Mouse (Mus musculus) embryonic facial prominence, embryonic 12.5 days (tissue): ENCODE measurements around the gene C2cd3. TPM values are rescaled to one million over a fixed set of nuclear protein-coding genes. Genes with fewer than 3 reads are reported as not detected.
A peak's percentile ranks its signal among the peaks of the same experiment; 100 is the strongest.
"Not testable (repeated sequence)": the region's sequence is repeated elsewhere in the genome, so short reads cannot be mapped to it uniquely, and the experiment has no call there.

ENCODE experiments used
- ATAC-seq: fragments of 200-750 bp; cut with Nextera tagmentation; 2 replicates; pipeline ENCODE4 v1.8.0; 2017; ENCODE audit not compliant: insufficient number of reproducible peaks, insufficient read depth, low FRiP score, low TSS enrichment
- H3K27ac ChIP-seq: fragments of 300-500 bp; sonication (generic); 2 replicates; pipeline ENCODE4 v1.5.1; 2016; ENCODE audit warnings: mild to moderate bottlenecking
- H3K27me3 ChIP-seq: fragments of 300-500 bp; sonication (generic); 2 replicates; pipeline ENCODE4 v1.6.1; 2016; ENCODE audit warnings: mild to moderate bottlenecking, moderate library complexity
- H3K36me3 ChIP-seq: fragments of 300-500 bp; sonication (generic); 2 replicates; pipeline ENCODE4 v1.6.1; 2016; ENCODE audit warnings: mild to moderate bottlenecking
- H3K4me1 ChIP-seq: fragments of 300-500 bp; sonication (generic); 2 replicates; pipeline ENCODE4 v1.6.1; 2016
- H3K4me2 ChIP-seq: fragments of 300-500 bp; sonication (generic); replicated peaks from 2 replicates; pipeline ENCODE4 v1.6.1; 2016; ENCODE audit warnings: mild to moderate bottlenecking, moderate library complexity
- H3K4me3 ChIP-seq: fragments of 300-500 bp; sonication (generic); 2 replicates; pipeline ENCODE4 v1.5.1; 2016; ENCODE audit warnings: mild to moderate bottlenecking
- H3K9ac ChIP-seq: fragments of 300-500 bp; sonication (generic); 2 replicates; pipeline ENCODE4 v1.6.1; 2016; ENCODE audit warnings: mild to moderate bottlenecking, moderate library complexity
- H3K9me3 ChIP-seq: fragments of 300-500 bp; sonication (generic); 2 replicates; pipeline ENCODE4 v1.6.1; 2016; ENCODE audit warnings: mild to moderate bottlenecking, moderate library complexity
- WGBS: fragments of 180-500 bp; shearing (Covaris S2); methylation state at CpG from one replicate; pipeline ENCODE4 v1.1.7; 2016; 5-methylcytosine and 5-hydroxymethylcytosine counted together
- polyA plus RNA-seq: library from polyadenylated mRNA; unstranded; fragments of >200 nt; fragmentation: Nextera tagmentation; extraction: Ambion mirVana; gene quantifications from 2 replicates; pipeline ENCODE4 v1.2.1, GENCODE M21; 2016

C2cd3 gene
- polyA plus RNA-seq, 1 experiment from 2014 or later, result 32.6 TPM

DNA sequence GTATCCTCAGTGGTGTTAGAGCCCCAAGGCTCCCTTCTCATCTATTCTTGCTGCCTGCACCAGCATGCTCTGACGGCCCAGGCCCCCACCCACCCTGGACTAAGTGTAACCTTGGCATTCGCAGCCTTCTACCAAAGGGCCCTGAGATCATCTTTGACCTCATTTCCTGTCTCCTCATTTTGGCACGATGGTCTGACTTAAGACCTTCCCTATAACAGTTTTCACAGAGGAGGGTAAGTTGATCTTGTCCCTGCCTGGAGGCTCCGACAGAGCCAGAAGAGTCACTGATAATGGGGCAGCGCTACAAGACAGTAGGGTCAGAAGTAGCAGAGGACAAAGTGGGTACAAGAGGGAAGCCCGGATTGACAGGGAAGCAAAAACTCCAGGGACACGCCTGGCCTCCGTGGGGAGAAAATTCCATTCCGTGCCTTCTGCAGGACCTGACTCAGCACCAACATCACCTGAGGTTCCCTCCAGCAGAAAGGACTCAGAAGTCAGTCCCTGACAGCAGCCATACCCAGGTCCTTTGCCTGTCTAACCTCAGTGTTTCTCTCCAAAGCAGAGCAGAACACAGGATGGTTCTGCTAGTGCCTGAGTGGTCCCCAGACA lies 101.9 kb downstream of the C2cd3 start:
- Histone ChIP-seq H3K9ac (no peak overlapping the region), H3K27ac (no peak overlapping the region), H3K4me2 (no peak overlapping the region), H3K4me3 (no peak overlapping the region), H3K9me3 (no peaks in the 10 kb centered on the region), H3K27me3 (no peaks in the 10 kb centered on the region), H3K4me1 (no peaks in the 10 kb centered on the region), H3K36me3 (peaks cover 15% of the 10 kb centered on the region)
- 80% methylated on average over 9 of the region's 9 CpGs for WGBS
- ATAC-seq, result no peak

- peaks cover 8% of the 10 kb centered on the region; the same call in 1 of the 2 replicates for H3K36me3 ChIP-seq
- H3K9ac ChIP-seq, result no peak overlapping the region
- no peaks in the 10 kb centered on the region for H3K4me1 ChIP-seq
- H3K4me3 ChIP-seq, result no peak overlapping the region
- no peaks in the 10 kb centered on the region for H3K9me3 ChIP-seq
- H3K27me3 ChIP-seq, result no peaks in the 10 kb centered on the region
- ATAC-seq, result no peak
- 70% methylated on average over 1 of the region's 1 CpGs for WGBS
- H3K4me2 ChIP-seq, result no peak overlapping the region
- no peak overlapping the region for H3K27ac ChIP-seq
These were observed 102.6 kb downstream of the C2cd3 start for GRCm38 (mm10) chr7:100474680-100475079.

DNA sequence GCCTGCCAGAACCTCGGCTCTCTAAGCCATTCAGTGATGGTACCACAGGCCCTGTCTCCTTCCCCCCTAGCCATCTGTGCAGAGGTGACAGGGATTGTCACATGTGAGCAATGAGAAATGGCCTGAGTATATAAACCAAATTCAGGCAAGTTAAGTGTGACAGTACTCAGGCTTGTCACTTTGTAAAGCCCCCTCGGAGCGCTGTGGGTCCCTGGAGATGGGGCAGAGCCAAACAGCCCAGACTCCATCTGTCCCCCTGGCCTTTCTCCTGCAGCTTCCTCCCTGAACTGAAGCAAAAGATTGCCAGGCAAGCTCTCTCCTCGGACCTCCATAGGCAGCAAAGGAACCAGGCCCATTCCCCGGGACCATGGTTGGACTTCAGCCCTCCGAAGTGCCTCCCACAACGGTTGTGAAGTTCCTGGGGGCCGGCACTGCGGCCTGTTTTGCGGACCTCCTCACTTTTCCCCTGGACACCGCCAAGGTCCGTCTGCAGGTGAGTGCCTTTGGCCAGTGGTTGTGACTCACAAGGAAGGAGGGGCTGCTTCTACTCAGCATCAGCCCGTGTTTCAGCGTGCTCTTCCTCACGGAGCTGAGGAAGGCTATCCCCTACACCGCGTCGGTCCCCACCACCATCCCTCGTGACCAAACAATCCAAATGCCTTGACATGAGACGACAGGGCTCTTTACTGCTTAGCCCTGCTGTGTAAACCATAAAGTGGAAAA lies 107.2 kb downstream of the C2cd3 start:
- Histone ChIP-seq H3K4me1 (no peaks in the 10 kb centered on the region), H3K4me3 (no peak overlapping the region), H3K9ac (0 out of 2 replicates have a peak overlapping the region, but pooled peaks have one; percentile 8), H3K27ac (no peak overlapping the region), H3K36me3 (no peaks in the 10 kb centered on the region), H3K9me3 (no peaks in the 10 kb centered on the region), H3K27me3 (no peaks in the 10 kb centered on the region), H3K4me2 (no peak overlapping the region)
- no peak for ATAC-seq
- WGBS, result 82% methylated on average over 20 of the region's 20 CpGs

DNA sequence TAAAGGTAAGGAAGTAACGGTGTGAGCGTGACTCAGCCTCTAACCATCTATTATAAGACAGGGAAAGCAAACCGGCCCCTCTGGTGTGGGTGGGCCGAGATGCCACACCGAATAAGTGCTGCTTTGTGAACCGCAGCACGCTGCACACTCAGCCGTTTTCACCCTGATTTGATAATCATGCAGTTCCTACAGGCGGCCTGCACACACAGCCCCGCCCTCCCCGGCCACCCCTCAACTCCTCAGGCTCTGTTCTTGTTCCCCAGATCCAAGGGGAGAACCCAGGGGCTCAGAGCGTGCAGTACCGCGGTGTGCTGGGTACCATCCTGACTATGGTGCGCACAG lies 107.8 kb downstream of the C2cd3 start:
- Histone ChIP-seq H3K36me3 (no peaks in the 10 kb centered on the region), H3K4me3 (no peak overlapping the region), H3K9ac (0 out of 2 replicates have a peak overlapping the region, but pooled peaks have one; percentile 8), H3K27me3 (no peaks in the 10 kb centered on the region), H3K4me1 (no peaks in the 10 kb centered on the region), H3K27ac (no peak overlapping the region), H3K9me3 (no peaks in the 10 kb centered on the region), H3K4me2 (no peak overlapping the region)
- WGBS, result 70% methylated on average over 15 of the region's 15 CpGs
- ATAC-seq, result no peak

- H3K27ac ChIP-seq, result no peak overlapping the region
- no peak overlapping the region for H3K4me2 ChIP-seq
- 80% methylated on average over 17 of the region's 17 CpGs for WGBS
- H3K4me3 ChIP-seq, result no peak overlapping the region
- H3K9ac ChIP-seq, result no peak overlapping the region
- H3K4me1 ChIP-seq, result no peaks in the 10 kb centered on the region
- no peaks in the 10 kb centered on the region for H3K9me3 ChIP-seq
- no peaks in the 10 kb centered on the region for H3K36me3 ChIP-seq
- H3K27me3 ChIP-seq, result no peaks in the 10 kb centered on the region
- no peak for ATAC-seq
These were observed 108.1 kb downstream of the C2cd3 start for GRCm38 (mm10) chr7:100480175-100480574.

GRCm38 (mm10) chr7:100482046-100482445 lies 110.0 kb downstream of the C2cd3 start:
- WGBS, result 76% methylated on average over 2 of the region's 2 CpGs
- not testable (repeated sequence) for H3K4me1 ChIP-seq, H3K27ac ChIP-seq, H3K9ac ChIP-seq, H3K9me3 ChIP-seq, H3K4me2 ChIP-seq, H3K36me3 ChIP-seq, ATAC-seq, H3K27me3 ChIP-seq, H3K4me3 ChIP-seq

- H3K9me3 ChIP-seq, result no peaks in the 10 kb centered on the region
- H3K27ac ChIP-seq, result no peak overlapping the region
- no peak overlapping the region for H3K9ac ChIP-seq
- no peak overlapping the region for H3K4me2 ChIP-seq
- 90% methylated on average over 5 of the region's 5 CpGs for WGBS
- no peaks in the 10 kb centered on the region for H3K27me3 ChIP-seq
- H3K4me3 ChIP-seq, result no peak overlapping the region
- H3K36me3 ChIP-seq, result no peaks in the 10 kb centered on the region
- H3K4me1 ChIP-seq, result 0 out of 2 replicates have a peak, but pooled peaks cover 3% of the 10 kb centered on the region
- ATAC-seq, result no peak
These were observed 112.5 kb downstream of the C2cd3 start for GRCm38 (mm10) chr7:100484493-100484892.

- Histone ChIP-seq H3K4me1 (0 out of 2 replicates have a peak, but pooled peaks cover 3% of the 10 kb centered on the region), H3K36me3 (no peaks in the 10 kb centered on the region), H3K27ac (no peak overlapping the region), H3K4me2 (no peak overlapping the region), H3K27me3 (no peaks in the 10 kb centered on the region), H3K9me3 (no peaks in the 10 kb centered on the region), H3K9ac (no peak overlapping the region), H3K4me3 (no peak overlapping the region)
- no peak for ATAC-seq
- 61% methylated on average over 2 of the region's 2 CpGs for WGBS
These were observed 115.3 kb downstream of the C2cd3 start for GRCm38 (mm10) chr7:100487301-100487700.

DNA sequence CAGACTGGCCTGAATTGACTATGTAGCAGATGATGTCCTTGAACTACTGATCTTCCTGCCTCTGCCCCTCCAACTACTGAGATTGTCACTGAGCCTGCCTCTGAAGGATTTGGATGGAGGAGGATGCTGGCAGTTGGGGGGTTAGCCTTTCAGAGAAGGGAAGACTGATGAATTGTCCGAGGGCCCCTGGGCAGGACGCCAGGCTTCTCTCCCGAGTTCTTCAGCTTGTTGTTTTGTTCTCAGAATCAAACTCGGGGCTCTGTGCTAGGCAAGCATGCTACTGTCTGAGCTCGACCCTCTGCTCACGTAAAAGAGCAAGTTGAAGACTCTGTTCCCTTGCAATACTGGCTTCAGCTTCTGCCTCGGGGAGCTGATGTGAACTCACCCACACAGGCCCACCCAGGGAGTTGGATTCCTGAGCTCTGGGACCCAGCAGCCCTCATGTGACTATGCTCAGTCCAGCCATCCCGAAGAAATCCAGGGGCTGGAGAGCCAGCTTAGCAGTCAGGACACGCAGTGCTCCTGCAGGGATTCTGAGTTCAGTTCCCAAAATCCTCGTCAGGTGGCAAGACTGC lies 116.5 kb downstream of the C2cd3 start:
- no peak for ATAC-seq
- Histone ChIP-seq H3K27me3 (0 out of 2 replicates have a peak, but pooled peaks cover 9% of the 10 kb centered on the region), H3K4me1 (peaks cover 13% of the 10 kb centered on the region), H3K36me3 (no peaks in the 10 kb centered on the region), H3K4me3 (no peak overlapping the region), H3K9me3 (no peaks in the 10 kb centered on the region), H3K9ac (no peak overlapping the region), H3K4me2 (no peak overlapping the region), H3K27ac (no peak overlapping the region)
- 38% methylated on average over 10 of the region's 10 CpGs for WGBS

DNA sequence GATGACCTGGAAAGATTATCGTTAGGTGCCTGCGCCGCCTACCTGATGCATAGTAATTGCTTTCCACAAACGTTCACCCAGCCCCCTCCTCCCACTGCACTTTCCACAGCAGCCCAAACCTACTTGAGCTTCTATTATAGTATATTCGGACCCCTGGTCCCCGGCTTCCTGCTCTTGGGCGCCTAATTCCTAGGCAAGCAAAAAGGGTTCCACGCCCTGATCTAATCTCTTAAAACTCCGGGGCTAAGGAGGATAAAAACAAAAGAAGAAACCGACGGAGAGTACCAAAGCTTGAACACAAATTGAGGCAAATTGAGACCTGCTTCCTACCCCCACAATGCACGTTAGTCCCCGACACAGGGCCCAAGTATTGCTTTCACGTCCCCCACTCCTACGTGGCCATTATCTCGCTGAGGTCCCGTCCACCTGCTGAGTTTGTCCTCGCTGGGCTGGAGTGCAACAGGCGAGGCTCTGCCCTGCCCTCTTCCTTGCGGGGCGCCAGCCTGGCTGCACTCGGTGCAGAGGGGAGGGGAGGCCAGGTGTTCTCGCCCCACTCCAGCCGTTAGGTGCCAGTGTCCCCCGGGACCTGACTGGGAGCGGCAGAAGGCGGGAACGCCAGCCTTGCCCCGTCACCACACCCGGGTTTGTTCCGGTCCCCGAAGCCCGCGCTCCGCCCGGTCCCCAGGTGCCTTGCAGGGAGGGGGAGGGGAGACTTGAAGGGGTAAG lies 120.5 kb downstream of the C2cd3 start:
- peaks cover 47% of the 10 kb centered on the region for H3K4me1 ChIP-seq

DNA sequence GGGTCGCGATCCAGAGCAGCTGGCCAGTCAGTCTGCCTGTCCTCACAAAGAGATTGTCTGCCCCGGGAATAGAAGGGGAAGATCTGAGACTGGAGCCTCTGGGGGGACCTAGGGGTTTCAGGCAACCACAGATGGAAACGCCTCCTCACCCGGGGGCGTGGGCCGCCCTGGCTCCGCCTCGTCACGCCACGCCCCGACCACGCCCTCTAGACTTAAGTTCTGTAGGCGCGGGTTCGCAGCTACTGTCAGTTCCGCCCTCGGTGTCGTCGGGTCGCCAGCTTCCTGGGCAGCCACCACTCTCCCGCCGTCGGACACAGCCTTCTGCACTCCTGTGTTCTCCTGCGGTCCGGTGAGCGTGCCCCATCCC lies 121.1 kb downstream of the C2cd3 start, which contains the start of gene Ucp2:
Ucp2 (plus strand) TSS at position 221 of the 367 bp plus-strand sequence.
- peak; percentile 23; the same call in 1 of the 2 replicates for ATAC-seq
- Histone ChIP-seq H3K27ac (peak within 1 kb of the TSS; percentile 69; the same call in 1 of the 2 replicates), H3K36me3 (peaks cover 14% of the 10 kb centered on the region), H3K9ac (peak within 1 kb of the TSS; percentile 60), H3K4me2 (peak within 1 kb of the TSS; percentile 95), H3K4me1 (peaks cover 47% of the 10 kb centered on the region), H3K9me3 (no peaks in the 10 kb centered on the region), H3K4me3 (peak within 1 kb of the TSS; percentile 47), H3K27me3 (0 out of 2 replicates have a peak, but pooled peaks cover 9% of the 10 kb centered on the region)
- 2% methylated on average over 21 of the region's 27 CpGs for WGBS

More for the DNA sequence above, 120.5 kb downstream of the C2cd3 start:
- Histone ChIP-seq H3K27ac (peak overlapping the region; percentile 46; the same call in 1 of the 2 replicates), H3K27me3 (0 out of 2 replicates have a peak, but pooled peaks cover 9% of the 10 kb centered on the region), H3K4me3 (peak overlapping the region; percentile 47), H3K9ac (peak overlapping the region; percentile 60), H3K36me3 (peaks cover 8% of the 10 kb centered on the region), H3K9me3 (no peaks in the 10 kb centered on the region), H3K4me2 (peak overlapping the region; percentile 95)
- WGBS, result under 1% methylated on average over 35 of the region's 36 CpGs
- ATAC-seq, result 0 out of 2 replicates have a peak, but pooled peaks have one; percentile 17
